Mouse (Mus musculus) limb, embryonic 14.5 days (tissue): ENCODE measurements at regions not wholly inside any gene's neighbourhood (a gene's known extent, or its start where the extent isn't known, plus 50 kb on each side); places are given as distances from the start of the nearest gene placed in this dataset.

Experiments
- ATAC-seq: fragments of 200-750 bp; cut with Nextera tagmentation; 2 replicates; pipeline ENCODE4 v1.8.0; 2017; ENCODE audit warnings: low read depth, moderate number of reproducible peaks, moderate TSS enrichment; ENCODE audit not compliant: low FRiP score
- DNase-seq: peaks from one replicate; pipeline ENCODE4 v3.0.0-alpha.2; 2015; ENCODE audit warnings: low spot score
- H3K27ac ChIP-seq: fragments of 300-500 bp; sonication (generic); replicated peaks from 2 replicates; pipeline ENCODE4 v1.5.1; 2014; ENCODE audit warnings: low read depth, mild to moderate bottlenecking, low read length, moderate library complexity, mixed read lengths
- H3K27me3 ChIP-seq: fragments of 300-500 bp; sonication (generic); 2 replicates; pipeline ENCODE4 v1.6.1; 2014; ENCODE audit warnings: low read length, mixed read lengths; ENCODE audit not compliant: control insufficient read depth, insufficient read depth
- H3K36me3 ChIP-seq: fragments of 300-500 bp; sonication (generic); 2 replicates; pipeline ENCODE4 v1.6.1; 2014; ENCODE audit warnings: mild to moderate bottlenecking, low read length, moderate library complexity, mixed read lengths; ENCODE audit not compliant: control insufficient read depth, insufficient read depth
- H3K4me1 ChIP-seq: fragments of 300-500 bp; sonication (generic); 2 replicates; pipeline ENCODE4 v1.6.1; 2014; ENCODE audit warnings: antibody characterized with exemption, low read length, mixed read lengths; ENCODE audit not compliant: control insufficient read depth, insufficient read depth
- H3K4me2 ChIP-seq: fragments of 300-500 bp; sonication (generic); replicated peaks from 2 replicates; pipeline ENCODE4 v1.6.1; 2014; ENCODE audit warnings: low read depth, mild to moderate bottlenecking, low read length, moderate library complexity; ENCODE audit not compliant: severe bottlenecking
- H3K4me3 ChIP-seq: fragments of 300-500 bp; sonication (generic); replicated peaks from 2 replicates; pipeline ENCODE4 v1.5.1; 2014; ENCODE audit warnings: low read length
- H3K9ac ChIP-seq: fragments of 300-500 bp; sonication (generic); 2 replicates; pipeline ENCODE4 v1.6.1; 2014; ENCODE audit warnings: mild to moderate bottlenecking, low read depth, low read length, moderate library complexity; ENCODE audit not compliant: severe bottlenecking
- H3K9me3 ChIP-seq: fragments of 300-500 bp; sonication (generic); 2 replicates; pipeline ENCODE4 v1.6.1; 2016; ENCODE audit warnings: low read length; ENCODE audit not compliant: control insufficient read depth
- POLR2A ChIP-seq: fragments of 200-500 bp; IDR thresholded peaks from 2 replicates; pipeline ENCODE4 v1.8.0; 2012; ENCODE audit warnings: inconsistent platforms, mild to moderate bottlenecking, moderate library complexity, borderline replicate concordance; ENCODE audit not compliant: insufficient read depth, insufficient read length; ENCODE audit errors: extremely low read depth
- WGBS: fragments of 180-500 bp; shearing (Covaris S2); extraction: QIAGEN DNeasy Blood & Tissue Kit; methylation state at CpG from one replicate; pipeline ENCODE4 v1.1.7; 2014; 5-methylcytosine and 5-hydroxymethylcytosine counted together

DNA sequence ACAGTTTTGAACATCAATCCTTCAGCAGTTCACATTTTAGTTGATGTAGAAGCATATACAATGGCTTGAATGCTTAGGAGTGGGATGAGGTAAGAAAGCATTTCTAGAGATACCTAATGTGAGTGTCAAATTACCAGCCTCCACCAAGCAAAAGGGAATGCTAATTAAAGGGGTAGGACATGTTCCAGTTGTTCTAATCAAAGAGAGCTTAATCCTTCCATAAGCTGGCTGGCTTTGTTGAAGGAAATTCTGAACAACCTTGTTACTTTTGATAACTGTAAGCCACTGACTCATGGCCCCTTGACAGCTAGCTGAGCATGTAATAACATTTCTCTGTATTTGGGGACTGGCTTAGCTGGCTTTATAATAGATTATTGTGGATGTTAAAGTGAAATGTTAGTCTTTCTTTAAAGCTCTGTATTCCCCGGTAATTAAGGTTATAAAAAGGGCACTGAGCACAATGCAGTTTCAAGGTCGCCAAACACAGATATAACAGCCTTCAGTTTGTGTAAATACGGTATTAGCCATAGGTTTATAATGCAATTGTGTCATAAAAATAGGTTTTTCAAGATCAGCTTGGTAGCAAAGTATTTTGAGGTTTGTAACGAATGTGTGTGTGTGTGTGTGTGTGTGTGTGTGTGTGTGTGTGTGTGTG, 1211.5 kb downstream of the Pcdh9 start:
- no peak overlapping the region for H3K4me3 ChIP-seq
- WGBS, result 33% methylated on average over 4 of the region's 4 CpGs
- no peak for TF ChIP-seq POLR2A
- H3K27ac ChIP-seq, result no peak overlapping the region
- no peaks in the 10 kb centered on the region for H3K27me3 ChIP-seq
- no peaks in the 10 kb centered on the region for H3K9me3 ChIP-seq
- ATAC-seq (no peak), DNase-seq (no peak)
- no peaks in the 10 kb centered on the region for H3K36me3 ChIP-seq
- H3K9ac ChIP-seq, result no peak overlapping the region
- no peak overlapping the region for H3K4me2 ChIP-seq
- no peaks in the 10 kb centered on the region for H3K4me1 ChIP-seq

DNA sequence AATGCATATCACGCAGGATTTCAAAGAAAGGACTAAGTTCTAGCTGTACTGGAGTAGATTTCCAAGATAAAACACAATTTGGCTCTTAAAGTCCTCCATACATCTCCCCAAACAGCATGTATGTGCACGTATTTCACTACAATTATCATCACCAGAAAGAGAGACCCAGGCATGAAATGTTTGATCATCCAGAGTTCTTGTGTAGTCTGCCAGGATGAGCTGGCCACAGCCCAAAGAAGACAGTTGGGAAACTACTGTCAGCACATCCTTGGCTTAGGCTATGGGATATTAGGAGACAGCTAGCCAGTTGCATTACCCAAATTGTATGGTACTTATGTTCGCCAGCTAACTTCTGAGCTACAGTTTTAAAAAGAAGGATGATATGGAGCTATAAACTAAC, 1216.3 kb downstream of the Pcdh9 start:
- Histone ChIP-seq H3K36me3 (no peaks in the 10 kb centered on the region), H3K4me1 (no peaks in the 10 kb centered on the region), H3K9me3 (no peaks in the 10 kb centered on the region), H3K4me3 (no peak overlapping the region), H3K27ac (no peak overlapping the region), H3K4me2 (no peak overlapping the region), H3K27me3 (no peaks in the 10 kb centered on the region), H3K9ac (no peak overlapping the region)
- no peak for ATAC-seq
- 89% methylated on average over 3 of the region's 3 CpGs for WGBS
- no peak for TF ChIP-seq POLR2A
- DNase-seq, result no peak
